Mouse (Mus musculus): ENCODE measurements around the gene Zfp74.
"Not testable (repeated sequence)": the region's sequence is repeated elsewhere in the genome, so short reads cannot be mapped to it uniquely, and the experiment has no call there.

Gene Zfp74

DNA sequence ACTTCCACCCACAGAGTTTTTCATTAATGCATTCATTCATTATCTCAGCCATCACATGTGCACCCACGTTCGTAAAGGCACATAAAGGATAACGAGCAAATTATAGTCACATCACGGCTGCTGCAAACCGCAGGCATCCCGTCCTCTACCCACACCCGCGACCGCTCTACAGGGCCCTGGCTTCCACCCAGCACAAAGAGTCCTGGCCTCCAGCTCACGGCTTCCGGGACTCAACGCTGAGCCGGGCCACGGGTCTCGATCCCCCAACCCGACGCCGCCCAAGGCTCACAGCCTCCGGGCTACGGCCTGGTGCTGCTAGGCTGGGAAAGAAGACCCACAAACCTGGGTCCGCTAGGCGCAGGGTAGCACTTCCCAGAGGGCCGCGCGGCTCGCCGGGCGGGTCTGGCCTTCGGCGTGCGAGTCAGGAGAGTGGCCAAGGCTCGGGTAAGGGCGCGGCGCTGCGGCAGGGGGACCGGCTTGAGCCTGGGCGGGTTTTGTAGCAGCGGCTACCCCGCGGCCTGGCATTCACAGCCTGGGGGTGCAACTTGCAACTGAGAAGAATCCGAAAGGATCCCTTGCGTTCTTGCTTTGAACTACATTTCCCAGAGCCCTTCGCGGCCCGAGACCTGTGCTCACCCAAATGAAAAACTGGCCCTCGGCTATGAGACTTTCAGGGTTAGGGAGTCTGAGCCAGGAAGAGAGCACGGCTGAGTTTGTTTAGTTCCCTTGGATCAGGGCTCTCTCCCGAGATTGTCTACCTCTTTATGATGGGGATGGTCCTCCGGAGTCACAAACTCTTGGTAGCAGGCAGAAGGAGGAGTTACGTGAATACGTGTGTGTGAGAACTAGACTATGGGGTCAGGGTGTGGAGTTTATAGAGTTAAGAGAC lies at the start of gene Zfp74:
Gene Zfp74 (minus strand): TSS at position 577 of the 889 bp plus-strand sequence.
- peak; percentile 85 to 87 for DNase-seq (ENCODE audit: low spot score in 2 of 2)

DNA sequence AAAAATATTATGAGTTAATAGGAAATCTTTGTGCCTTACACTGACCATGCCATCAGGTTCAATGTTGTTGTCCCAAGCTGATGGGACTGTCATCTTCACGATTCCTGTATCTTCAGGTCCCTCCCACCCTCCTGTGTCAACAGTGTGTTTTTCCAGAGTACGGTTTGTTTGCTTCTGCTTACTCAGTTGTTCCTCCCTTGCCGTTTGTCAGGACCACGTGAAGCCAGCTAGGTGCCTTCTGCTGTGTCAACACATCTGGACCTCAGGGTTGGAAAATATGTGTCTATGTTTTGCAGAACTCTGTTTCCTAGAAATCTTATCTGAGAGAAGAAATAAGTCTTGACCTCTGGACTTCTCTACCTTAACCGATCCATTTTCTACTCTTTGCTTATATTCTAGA lies 46.7 kb upstream of the Zfp74 start:
- DNase-seq (ENCODE audit: low spot score in 2 of 2), result no peak

GRCm38 (mm10) chr7:29995134-29995533 lies 41.2 kb upstream of the Zfp74 start:
- no peak for DNase-seq (ENCODE audit: low spot score in 2 of 2)

- no peak for DNase-seq (ENCODE audit: low spot score in 2 of 2)
Measured at GRCm38 (mm10) chr7:29993340-29993739, 39.5 kb upstream of the Zfp74 start.

GRCm38 (mm10) chr7:29992698-29993097 lies 38.8 kb upstream of the Zfp74 start:
- DNase-seq (ENCODE audit: low spot score in 2 of 2), result no peak

GRCm38 (mm10) chr7:29989031-29989430 lies 35.1 kb upstream of the Zfp74 start:
- no peak for DNase-seq (ENCODE audit: low spot score in 2 of 2)

DNA sequence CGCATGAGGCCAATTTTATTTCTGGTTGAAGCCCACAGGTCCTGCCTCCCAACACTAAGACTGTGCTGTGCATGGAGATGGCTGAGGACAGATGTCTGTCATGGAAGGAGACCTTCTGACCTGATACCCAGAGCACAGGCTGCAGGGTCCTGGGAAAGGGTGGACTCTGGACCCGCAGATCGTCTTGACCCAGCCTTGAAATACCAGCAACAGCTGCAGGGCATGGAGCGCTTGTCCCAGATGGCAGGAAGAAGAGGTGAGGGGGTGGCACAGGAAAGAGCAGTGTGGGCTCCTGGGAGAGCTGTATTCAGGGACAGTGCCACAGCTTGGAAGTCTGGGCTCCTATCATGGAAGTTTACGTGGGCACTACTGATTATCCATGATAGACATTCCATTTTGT lies 33.7 kb upstream of the Zfp74 start:
- no peak for DNase-seq (ENCODE audit: low spot score in 2 of 2)

DNA sequence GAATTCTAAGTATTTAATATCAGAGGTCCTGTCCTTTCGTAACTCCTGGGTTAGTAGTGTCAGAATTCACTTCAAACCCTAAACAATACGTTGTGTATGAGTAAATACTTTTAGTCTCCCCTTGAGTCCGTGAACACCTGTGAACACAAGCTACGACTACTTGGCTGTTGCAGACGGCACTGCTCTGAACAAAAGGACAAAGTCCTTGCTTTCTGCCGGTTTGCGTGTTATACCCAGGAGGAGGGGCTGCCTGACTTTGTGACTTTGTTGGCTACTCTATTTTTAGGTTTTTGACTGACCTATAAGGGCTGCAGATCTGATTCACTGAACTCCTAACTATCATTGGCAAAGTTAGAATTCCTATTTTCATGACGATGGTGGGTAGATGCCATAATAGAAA lies 32.2 kb upstream of the Zfp74 start:
- DNase-seq (ENCODE audit: low spot score in 2 of 2), result no peak

- peak; percentile 93 to 94 for DNase-seq (ENCODE audit: low spot score in 2 of 2)
Measured at GRCm38 (mm10) chr7:29983690-29984380, 29.9 kb upstream of the Zfp74 start, which contains the start of gene Zfp568. TSS of gene Zfp568 (plus strand) at chr7:29983955.

DNA sequence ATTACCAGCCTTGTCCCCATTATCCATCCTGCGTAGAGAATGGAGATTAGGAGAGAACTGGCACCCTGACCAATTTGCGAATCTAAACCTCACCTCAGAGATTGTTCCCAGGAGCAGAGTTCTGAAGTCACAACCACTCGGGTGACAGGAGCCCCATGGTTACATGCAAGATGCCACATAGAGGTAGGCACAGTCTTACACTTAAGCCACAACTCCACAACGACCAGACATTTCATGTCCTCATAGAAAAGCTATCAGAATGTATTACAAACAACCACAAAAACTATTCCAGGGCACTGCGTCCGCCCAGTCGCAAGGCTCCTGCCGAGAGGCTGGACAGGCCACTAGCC lies 29.4 kb upstream of the Zfp74 start:
- no peak for DNase-seq (ENCODE audit: low spot score in 2 of 2)

DNA sequence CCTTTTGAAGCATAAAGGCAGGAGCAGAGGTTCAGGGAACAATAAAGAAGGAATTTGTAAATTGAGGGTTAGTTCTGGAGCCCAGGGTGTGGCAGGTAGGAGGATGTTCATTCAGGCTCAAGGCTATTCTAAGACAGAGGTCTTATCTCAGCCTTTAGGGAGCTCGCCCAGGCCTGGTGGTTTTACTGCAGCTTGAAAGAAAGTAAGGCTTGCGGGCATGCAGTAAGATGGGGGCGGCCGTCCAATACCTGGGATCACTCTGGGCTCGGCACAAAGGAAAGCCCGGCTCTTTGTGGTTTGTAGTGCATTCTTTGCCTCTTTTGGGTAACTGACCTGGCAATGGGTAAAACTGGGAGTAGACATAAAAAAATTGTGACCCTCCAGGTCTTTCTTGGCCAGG lies 29.0 kb upstream of the Zfp74 start:
- peak; percentile 26 to 36 for DNase-seq (ENCODE audit: low spot score in 2 of 2)

DNA sequence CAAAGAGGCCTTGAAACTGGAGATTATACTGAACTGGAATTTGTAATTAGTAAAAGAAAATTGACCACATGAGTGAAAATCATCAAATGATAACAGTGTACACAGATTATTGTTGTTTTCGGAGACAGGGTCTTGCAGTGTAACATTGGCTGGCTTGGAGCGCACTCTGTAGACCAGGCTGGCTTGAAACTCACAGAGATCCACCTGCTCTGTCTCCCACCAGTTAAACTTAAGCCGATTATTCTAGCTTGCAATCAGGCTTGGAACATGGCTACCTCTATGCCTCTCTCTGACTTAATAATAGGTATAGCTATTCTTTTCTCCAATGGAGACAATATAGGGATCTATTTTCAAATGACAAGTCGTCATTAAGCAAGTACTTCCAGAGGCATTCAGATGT lies 28.5 kb upstream of the Zfp74 start:
- DNase-seq (ENCODE audit: low spot score in 2 of 2), result no peak

DNA sequence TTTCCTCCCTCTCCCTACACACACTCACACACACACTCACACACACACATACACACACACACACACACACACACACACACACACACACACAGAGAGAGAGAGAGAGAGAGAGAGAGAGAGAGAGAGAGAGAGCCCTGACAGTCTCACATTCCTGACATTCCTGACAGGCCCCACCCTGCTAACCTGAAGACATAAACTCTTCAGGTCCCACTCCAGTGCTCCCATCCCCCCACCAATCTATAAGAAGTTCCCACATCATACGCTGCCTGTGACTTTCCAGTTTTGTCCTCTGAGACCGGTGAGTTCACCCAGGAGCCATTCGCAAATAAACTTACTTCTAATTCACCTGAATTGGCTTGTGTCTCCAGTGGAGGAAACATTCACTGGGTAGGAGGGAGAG lies 28.0 kb upstream of the Zfp74 start:
- DNase-seq (ENCODE audit: low spot score in 2 of 2), result no peak

GRCm38 (mm10) chr7:29981455-29981854 lies 27.6 kb upstream of the Zfp74 start:
- DNase-seq (ENCODE audit: low spot score in 2 of 2), result no peak

- no peak for DNase-seq (ENCODE audit: low spot score in 2 of 2)
Measured at GRCm38 (mm10) chr7:29980761-29981160, 26.9 kb upstream of the Zfp74 start.

- no peak for DNase-seq (ENCODE audit: low spot score in 2 of 2)
Measured at GRCm38 (mm10) chr7:29970686-29971085, 16.8 kb upstream of the Zfp74 start.

GRCm38 (mm10) chr7:29965115-29965810 lies 11.4 kb upstream of the Zfp74 start:
- not testable (repeated sequence) for DNase-seq (ENCODE audit: low spot score in 2 of 2)

- no peak for DNase-seq (ENCODE audit: low spot score in 2 of 2)
Measured at GRCm38 (mm10) chr7:29959004-29959403, 5.1 kb upstream of the Zfp74 start.

DNA sequence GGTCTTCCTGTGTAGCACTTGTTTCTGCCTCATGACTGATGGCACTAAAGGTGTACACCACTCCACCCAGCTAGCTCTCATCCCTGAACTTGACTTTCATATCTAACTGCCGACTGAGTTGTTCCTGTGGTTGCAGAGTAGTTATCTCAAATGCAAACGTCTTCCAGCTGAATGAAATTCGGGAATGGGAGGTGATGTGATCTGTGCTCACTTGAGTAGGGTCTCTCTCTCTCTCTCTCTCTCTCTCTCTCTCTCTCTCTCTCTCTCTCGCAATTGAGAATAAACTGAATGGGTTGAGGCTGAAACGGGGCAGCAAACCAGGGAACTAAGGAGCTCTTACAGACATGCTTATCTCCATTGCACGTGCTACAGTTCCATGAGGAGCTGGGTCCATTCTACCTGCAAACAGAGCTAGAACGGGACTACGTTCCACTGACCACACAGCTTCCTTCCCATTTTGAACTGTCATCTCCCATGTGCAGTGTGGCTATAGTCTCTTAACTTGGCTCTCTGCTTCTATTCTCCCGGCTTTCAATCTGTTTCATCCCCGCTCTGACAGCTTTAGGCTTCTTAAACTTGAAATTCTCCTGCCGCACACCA lies 4.3 kb upstream of the Zfp74 start:
- no peak for DNase-seq (ENCODE audit: low spot score in 2 of 2)

DNA sequence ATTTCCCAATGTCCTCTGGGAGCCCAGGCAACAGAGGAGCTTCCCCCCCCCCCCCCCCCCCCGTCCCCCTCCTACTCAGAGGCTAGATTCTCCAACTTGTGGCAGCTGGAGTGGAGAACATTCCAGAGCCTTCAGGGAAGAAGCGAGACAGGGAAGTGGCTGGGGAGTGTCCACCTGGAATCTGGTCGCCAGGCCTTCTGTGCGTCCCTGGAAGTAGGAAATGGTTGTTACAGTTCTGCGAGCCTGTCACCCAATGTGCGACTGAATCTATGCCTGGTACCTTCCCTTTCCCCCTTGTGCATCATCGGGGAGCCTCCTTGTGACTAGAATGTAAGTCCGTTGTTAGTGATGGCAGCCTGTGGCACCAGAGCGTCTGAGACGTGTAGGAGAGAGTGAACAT lies 2.4 kb upstream of the Zfp74 start:
- peak in 1 of 2 experiments; percentile 36 for DNase-seq (ENCODE audit: low spot score in 2 of 2)

DNA sequence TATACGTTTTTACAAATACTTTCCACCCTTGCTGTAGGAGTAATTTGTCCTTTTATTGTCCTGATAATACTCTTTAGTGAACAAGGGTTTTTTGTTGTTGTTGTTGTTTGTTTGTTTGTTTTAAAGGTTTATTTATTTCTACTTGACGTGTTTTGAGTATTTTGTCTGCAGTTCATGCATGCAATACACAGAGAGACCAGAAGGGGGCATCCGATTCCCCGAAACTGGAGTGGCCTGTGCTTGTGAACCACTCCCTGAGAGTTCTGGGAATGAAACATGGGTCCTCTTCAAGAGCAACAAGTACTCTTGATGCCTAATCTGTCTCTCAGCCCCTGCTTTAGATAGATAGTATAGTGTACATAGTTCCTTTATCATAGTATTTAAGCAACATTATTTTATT lies 842 bp upstream of the Zfp74 start:
- DNase-seq (ENCODE audit: low spot score in 2 of 2), result peak in 1 of 2 experiments; percentile 38

DNA sequence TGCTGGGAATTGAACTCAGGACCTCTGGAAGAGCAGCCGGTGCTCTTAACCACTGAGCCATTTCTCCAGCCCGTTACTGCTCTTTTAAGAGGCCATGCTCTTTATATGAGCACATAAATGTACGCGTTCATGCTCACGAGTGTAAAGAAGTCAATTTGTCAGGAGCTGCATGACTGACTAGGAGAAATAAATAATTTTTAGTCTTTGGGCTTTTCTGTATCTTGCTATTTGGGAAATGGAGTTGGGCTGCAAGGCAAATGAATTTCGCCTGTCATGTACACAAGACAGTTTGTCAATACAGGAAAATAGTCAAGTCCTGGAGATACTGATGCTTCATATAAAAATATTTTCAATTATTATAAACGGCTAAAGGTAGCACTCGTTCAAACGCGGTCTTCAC lies 803 bp downstream of the Zfp74 start:
- DNase-seq (ENCODE audit: low spot score in 2 of 2), result no peak
